Mouse (Mus musculus) limb, embryonic 12.5 days (tissue): Measurements from ENCODE around the gene Vmn1r30. TPM values are rescaled to one million over a fixed set of nuclear protein-coding genes. Genes with fewer than 3 reads are reported as not detected.

Source experiments
- ATAC-seq: fragments of 200-750 bp; cut with Nextera tagmentation; 2 replicates; pipeline ENCODE4 v1.8.0; 2017; ENCODE audit warnings: low read depth, moderate TSS enrichment; ENCODE audit not compliant: insufficient number of reproducible peaks, insufficient read depth, low FRiP score, low TSS enrichment
- H3K27ac ChIP-seq: fragments of 300-500 bp; sonication (generic); 2 replicates; pipeline ENCODE4 v1.5.1; 2016; ENCODE audit warnings: mild to moderate bottlenecking, moderate library complexity
- H3K27me3 ChIP-seq: fragments of 300-500 bp; sonication (generic); 2 replicates; pipeline ENCODE4 v1.6.1; 2016; ENCODE audit warnings: mild to moderate bottlenecking, moderate library complexity
- H3K36me3 ChIP-seq: fragments of 300-500 bp; sonication (generic); 2 replicates; pipeline ENCODE4 v1.6.1; 2016; ENCODE audit warnings: mild to moderate bottlenecking, moderate library complexity
- H3K4me1 ChIP-seq: fragments of 300-500 bp; sonication (generic); replicated peaks from 2 replicates; pipeline ENCODE4 v1.6.1; 2016
- H3K4me2 ChIP-seq: fragments of 300-500 bp; sonication (generic); 2 replicates; pipeline ENCODE4 v1.6.1; 2016; ENCODE audit warnings: mild to moderate bottlenecking, moderate library complexity
- H3K4me3 ChIP-seq: fragments of 300-500 bp; sonication (generic); replicated peaks from 2 replicates; pipeline ENCODE4 v1.5.1; 2016; ENCODE audit warnings: mild to moderate bottlenecking
- H3K9ac ChIP-seq: fragments of 300-500 bp; sonication (generic); replicated peaks from 2 replicates; pipeline ENCODE4 v1.6.1; 2016; ENCODE audit warnings: mild to moderate bottlenecking, moderate library complexity
- H3K9me3 ChIP-seq: fragments of 300-500 bp; sonication (generic); 2 replicates; pipeline ENCODE4 v1.6.1; 2016; ENCODE audit warnings: mild to moderate bottlenecking, moderate library complexity
- WGBS: fragments of 180-500 bp; shearing (Covaris S2); methylation state at CpG from one replicate; pipeline ENCODE4 v1.1.7; 2016; 5-methylcytosine and 5-hydroxymethylcytosine counted together
- polyA plus RNA-seq: library from polyadenylated mRNA; unstranded; fragments of >200 nt; fragmentation: Nextera tagmentation; extraction: Ambion mirVana; gene quantifications from 2 replicates; pipeline ENCODE4 v1.2.1, GENCODE M21; 2016

The Vmn1r30 gene
- not detected in 2 replicates for polyA plus RNA-seq

DNA sequence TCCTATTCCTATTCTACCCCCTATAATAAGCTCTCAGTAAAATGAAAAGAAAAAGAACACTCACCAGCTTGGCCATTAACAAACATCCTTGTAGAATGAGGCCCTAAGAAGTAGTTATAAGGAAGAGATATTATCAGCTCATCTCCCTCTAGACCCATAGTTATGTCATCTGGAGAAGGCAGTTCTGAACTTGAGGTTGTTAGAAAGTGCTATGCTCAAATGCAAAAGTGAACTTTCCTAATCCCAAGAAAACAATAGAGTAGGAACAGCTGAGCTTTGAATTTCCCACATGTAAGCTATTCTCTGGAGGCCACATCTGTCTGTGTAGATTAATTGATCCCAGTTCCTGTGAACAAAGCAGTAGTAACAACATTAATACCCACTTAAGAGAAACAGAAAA, at the start of gene Vmn1r30:
TSS of gene Vmn1r30 (minus strand) at position 101 of the 400 bp plus-strand sequence.
- no peaks in the 10 kb centered on the region for H3K36me3 ChIP-seq
- ATAC-seq: no peak
- no peak within 1 kb of the TSS for H3K9ac ChIP-seq
- H3K27me3 ChIP-seq: no peaks in the 10 kb centered on the region
- no peak within 1 kb of the TSS for H3K27ac ChIP-seq
- no peaks in the 10 kb centered on the region for H3K4me1 ChIP-seq
- H3K9me3 ChIP-seq: no peaks in the 10 kb centered on the region
- H3K4me3 ChIP-seq: no peak within 1 kb of the TSS
- H3K4me2 ChIP-seq: no peak within 1 kb of the TSS

DNA sequence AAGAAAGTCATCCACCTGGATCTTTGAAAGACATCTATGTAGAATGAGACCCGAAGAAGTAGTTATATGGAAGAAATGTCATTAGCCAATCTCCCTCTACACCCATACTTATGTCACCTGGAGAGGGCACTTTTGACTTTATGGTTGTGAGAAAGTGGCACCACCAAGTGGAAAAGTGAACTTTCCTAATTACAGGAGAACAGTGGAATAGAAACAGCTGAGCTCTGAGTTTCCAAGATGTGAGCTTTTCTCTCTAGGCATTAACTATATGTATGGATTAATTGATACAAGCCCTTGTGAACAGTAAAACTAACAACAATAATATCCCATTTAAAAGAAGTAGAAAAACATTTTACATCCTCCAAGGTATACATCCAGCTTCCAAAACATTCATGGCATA, 32.0 kb upstream of the Vmn1r30 start, which contains the start of gene Vmn1r31:
TSS of gene Vmn1r31 (minus strand) at position 101 of the 400 bp plus-strand sequence.
- WGBS: 79% methylated on average over 1 of the region's 1 CpGs
- H3K4me1 ChIP-seq: no peaks in the 10 kb centered on the region
- no peak within 1 kb of the TSS for H3K27ac ChIP-seq
- ATAC-seq: no peak
- H3K27me3 ChIP-seq: no peaks in the 10 kb centered on the region
- H3K4me3 ChIP-seq: no peak within 1 kb of the TSS
- H3K4me2 ChIP-seq: no peak within 1 kb of the TSS
- H3K36me3 ChIP-seq: no peaks in the 10 kb centered on the region
- no peak within 1 kb of the TSS for H3K9ac ChIP-seq
- no peaks in the 10 kb centered on the region for H3K9me3 ChIP-seq

Other genes starting within 250 kb of the Vmn1r30 start
- not detected in 2 replicates for gene Vmn1r27, start 224.6 kb downstream of the Vmn1r30 start, polyA plus RNA-seq
- gene Vmn1r28, start 181.3 kb downstream of the Vmn1r30 start, polyA plus RNA-seq: not detected in 2 replicates
- not detected in 2 replicates for gene Vmn1r29, start 141.8 kb downstream of the Vmn1r30 start, polyA plus RNA-seq
- gene Vmn1r31, start 31.9 kb upstream of the Vmn1r30 start, polyA plus RNA-seq: not detected in 2 replicates
- 48.5 and 49.3 TPM in 2 replicates for gene Abcg2, start 141.1 kb upstream of the Vmn1r30 start, polyA plus RNA-seq